In genomic region chr17:4457491-4457890, GRCm38 (mm10) we compare ENCODE assay signal across 20 mouse cellular contexts.
"Had no signal": no experiment of that assay in that cellular context is flagged by ENCODE, and none has a peak within 500 bp of the region (broad histone marks: within the 10 kb centered on the region; RNA-seq: fewer than 3 reads in every experiment).

No protein-coding gene starts in this region.

- DNase-seq: kidney, adult 2 months; kidney, postnatal 14 days; liver; liver, embryonic 13.5 days; liver, postnatal 0 days; lung, postnatal 14 days; retina, postnatal 1 day; right cerebral cortex, postnatal 14 days; thymus, adult 2 months; thymus, postnatal 25 days had no signal

- H3K27me3 ChIP-seq: intestine, embryonic 15.5 days; kidney, embryonic 15.5 days; limb, embryonic 12.5 days; liver, embryonic 13.5 days; lung, embryonic 15.5 days; megakaryocyte, embryonic 14.5 days; midbrain, embryonic 15.5 days; neural tube, embryonic 12.5 days had no signal

- H3K9me3 ChIP-seq: intestine, embryonic 15.5 days; kidney, embryonic 15.5 days; limb, embryonic 12.5 days; liver, embryonic 13.5 days; lung, embryonic 15.5 days; megakaryocyte, embryonic 14.5 days; midbrain, embryonic 15.5 days; neural tube, embryonic 12.5 days had no signal

- ATAC-seq: intestine, embryonic 15.5 days; liver, postnatal 0 days; midbrain, embryonic 15.5 days had no signal

- H3K9ac ChIP-seq: intestine, embryonic 15.5 days; kidney, embryonic 15.5 days; limb, embryonic 12.5 days; liver, embryonic 13.5 days; liver, postnatal 0 days; lung, embryonic 15.5 days; midbrain, embryonic 15.5 days; neural tube, embryonic 12.5 days had no signal

- H3K4me2 ChIP-seq: intestine, embryonic 15.5 days; kidney, embryonic 15.5 days; limb, embryonic 12.5 days; liver, embryonic 13.5 days; lung, embryonic 15.5 days; midbrain, embryonic 11.5 days; midbrain, embryonic 15.5 days; neural tube, embryonic 12.5 days had no signal

- H3K4me3 ChIP-seq: intestine, embryonic 15.5 days; kidney, embryonic 15.5 days; limb, embryonic 12.5 days; liver, embryonic 13.5 days; lung, embryonic 15.5 days; megakaryocyte, embryonic 14.5 days; midbrain, embryonic 15.5 days; neural tube, embryonic 12.5 days had no signal

- H3K36me3 ChIP-seq: intestine, embryonic 15.5 days; kidney, embryonic 15.5 days; limb, embryonic 12.5 days; liver, embryonic 13.5 days; lung, embryonic 15.5 days; midbrain, embryonic 15.5 days; neural tube, embryonic 12.5 days had no signal

- H3K27ac ChIP-seq: intestine, embryonic 15.5 days; kidney, embryonic 15.5 days; limb, embryonic 12.5 days; liver, embryonic 13.5 days; lung, embryonic 15.5 days; macrophage; midbrain, embryonic 15.5 days; neural tube, embryonic 12.5 days; stomach, postnatal 0 days had no signal

- H3K4me1 ChIP-seq: intestine, embryonic 15.5 days; kidney, embryonic 15.5 days; limb, embryonic 12.5 days; liver, embryonic 13.5 days; lung, embryonic 15.5 days; megakaryocyte, embryonic 14.5 days; midbrain, embryonic 15.5 days; neural tube, embryonic 12.5 days had no signal
